Mouse (Mus musculus): ENCODE data around the gene Smox. TPM values are rescaled to one million over a fixed set of nuclear protein-coding genes. Genes with fewer than 3 reads are reported as not detected.

Gene Smox
- polyA plus RNA-seq, 1 experiment = 58.3 TPM

DNA sequence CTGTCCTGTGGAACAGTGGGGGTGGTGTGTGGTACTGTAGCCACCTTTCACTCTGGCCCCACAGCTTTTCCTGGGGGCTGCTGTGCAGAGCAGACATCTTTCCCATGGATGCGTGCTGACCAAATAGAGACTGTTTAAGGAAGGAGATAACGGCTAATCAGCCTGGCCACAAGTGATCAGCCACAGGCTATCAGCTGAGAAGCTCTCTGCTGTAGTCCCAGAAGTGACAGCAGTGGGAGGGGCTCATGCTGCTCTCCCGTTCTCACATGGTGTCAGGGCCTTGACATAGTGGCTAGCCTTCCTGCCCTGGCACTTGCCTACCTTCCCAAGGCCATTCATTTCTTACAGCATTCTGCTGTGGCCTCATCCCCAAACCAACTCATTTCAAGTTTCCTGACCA is 27.5 kb downstream of the Smox start:
- no peak for TF ChIP-seq POLR2A (IDR thresholded peaks at IDR 0.05; ENCODE audit: borderline replicate concordance, extremely low read depth, insufficient read depth, insufficient read length, poor library complexity, severe bottlenecking)
- TF ChIP-seq CTCF (IDR thresholded peaks at IDR 0.05; ENCODE audit: borderline replicate concordance, extremely low read depth, insufficient read depth, insufficient read length) = no peak
- DNase-seq (ENCODE audit: low read depth) = no peak

GRCm38 (mm10) chr2:131520743-131521142 is 29.4 kb downstream of the Smox start:
- no peak for DNase-seq (ENCODE audit: low read depth)
- TF ChIP-seq POLR2A (IDR thresholded peaks at IDR 0.05; ENCODE audit: borderline replicate concordance, extremely low read depth, insufficient read depth, insufficient read length, poor library complexity, severe bottlenecking) (no peak), CTCF (IDR thresholded peaks at IDR 0.05; ENCODE audit: borderline replicate concordance, extremely low read depth, insufficient read depth, insufficient read length) (no peak)

GRCm38 (mm10) chr2:131527061-131527460 is 35.8 kb downstream of the Smox start:
- peak; percentile 53; the same call in 1 of the 2 replicates for TF ChIP-seq CTCF (IDR thresholded peaks at IDR 0.05; ENCODE audit: borderline replicate concordance, extremely low read depth, insufficient read depth, insufficient read length)
- TF ChIP-seq POLR2A (IDR thresholded peaks at IDR 0.05; ENCODE audit: borderline replicate concordance, extremely low read depth, insufficient read depth, insufficient read length, poor library complexity, severe bottlenecking) = no peak
- DNase-seq (ENCODE audit: low read depth) = peak; percentile 44

DNA sequence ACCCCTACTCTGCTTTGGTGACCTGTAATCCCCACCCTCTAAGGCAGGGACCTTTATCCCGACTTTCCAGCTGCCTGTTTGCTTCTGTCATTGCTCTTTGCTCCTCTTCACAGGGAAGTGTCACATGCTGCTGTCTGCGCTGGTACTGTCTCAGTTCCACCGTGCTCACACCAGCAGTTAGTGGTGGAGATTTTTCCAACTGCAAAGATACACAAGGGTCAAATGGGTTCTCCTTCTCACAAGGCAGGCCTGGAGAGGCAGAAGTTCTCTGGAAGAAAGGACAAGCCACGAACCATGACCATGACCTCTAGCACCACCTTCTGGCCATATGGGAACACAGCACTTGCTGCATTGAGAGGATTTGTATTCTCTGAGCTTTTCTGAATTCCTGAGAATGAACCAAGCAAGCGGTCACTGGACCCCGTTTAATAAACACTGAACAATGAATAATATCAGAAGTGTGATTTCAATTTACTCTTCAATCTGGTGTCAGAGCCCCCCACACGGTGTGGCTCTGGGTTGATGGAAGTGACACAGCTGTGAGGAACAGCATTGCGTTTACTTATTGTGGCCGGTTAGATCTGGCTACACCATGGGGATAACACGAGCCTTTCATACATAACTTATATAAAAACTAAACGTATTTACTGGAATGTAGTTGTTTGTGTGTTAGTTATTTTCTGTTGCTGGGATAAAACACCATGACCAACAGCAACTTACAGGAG is 38.8 kb downstream of the Smox start:
- TF ChIP-seq CTCF (IDR thresholded peaks at IDR 0.05; ENCODE audit: borderline replicate concordance, extremely low read depth, insufficient read depth, insufficient read length) = peak; percentile 84
- TF ChIP-seq POLR2A (IDR thresholded peaks at IDR 0.05; ENCODE audit: borderline replicate concordance, extremely low read depth, insufficient read depth, insufficient read length, poor library complexity, severe bottlenecking) = no peak
- peak; percentile 80 for DNase-seq (ENCODE audit: low read depth)

DNA sequence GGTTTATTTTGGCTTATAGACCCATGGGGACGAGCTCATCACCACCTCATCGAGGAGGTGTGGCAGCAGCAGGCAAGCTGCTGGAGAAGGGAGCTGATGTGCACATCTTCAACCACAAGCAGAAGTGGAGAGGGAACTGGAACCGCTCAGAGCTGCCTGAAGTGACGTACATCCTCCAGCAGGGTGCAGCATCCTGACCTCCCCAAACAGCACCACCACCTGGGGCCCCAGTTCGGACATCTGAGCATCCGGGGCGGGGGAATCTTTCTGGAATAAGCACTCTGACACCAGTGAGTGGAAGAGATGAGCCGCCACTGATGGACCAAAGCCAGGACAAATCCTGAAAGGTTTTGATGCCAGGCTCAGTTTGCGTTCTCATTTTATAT is 39.3 kb downstream of the Smox start:
- TF ChIP-seq CTCF (IDR thresholded peaks at IDR 0.05; ENCODE audit: borderline replicate concordance, extremely low read depth, insufficient read depth, insufficient read length) (peak; percentile 66), POLR2A (IDR thresholded peaks at IDR 0.05; ENCODE audit: borderline replicate concordance, extremely low read depth, insufficient read depth, insufficient read length, poor library complexity, severe bottlenecking) (no peak)
- DNase-seq (ENCODE audit: low read depth) = peak; percentile 57

DNA sequence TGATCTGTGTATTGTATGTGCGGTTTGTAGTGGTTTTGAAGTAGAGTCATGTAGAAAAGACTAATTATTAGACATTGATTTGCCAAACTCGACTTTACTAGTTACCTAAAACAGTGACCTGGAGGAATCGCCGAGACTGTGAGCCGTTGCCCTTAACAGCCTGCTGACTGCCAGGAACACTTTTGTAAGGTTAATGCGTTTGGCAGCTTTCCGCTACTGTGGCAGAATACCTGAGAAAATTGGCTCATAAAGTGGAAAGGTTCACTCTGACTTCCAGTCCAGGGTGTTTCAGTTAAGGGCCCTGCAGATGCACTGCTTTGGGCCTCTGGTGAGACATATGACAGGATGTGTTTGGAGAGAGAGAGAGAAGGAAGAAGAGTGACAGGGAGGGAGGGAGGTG is 40.0 kb downstream of the Smox start:
- TF ChIP-seq POLR2A (IDR thresholded peaks at IDR 0.05; ENCODE audit: borderline replicate concordance, extremely low read depth, insufficient read depth, insufficient read length, poor library complexity, severe bottlenecking) (no peak), CTCF (IDR thresholded peaks at IDR 0.05; ENCODE audit: borderline replicate concordance, extremely low read depth, insufficient read depth, insufficient read length) (no peak)

DNA sequence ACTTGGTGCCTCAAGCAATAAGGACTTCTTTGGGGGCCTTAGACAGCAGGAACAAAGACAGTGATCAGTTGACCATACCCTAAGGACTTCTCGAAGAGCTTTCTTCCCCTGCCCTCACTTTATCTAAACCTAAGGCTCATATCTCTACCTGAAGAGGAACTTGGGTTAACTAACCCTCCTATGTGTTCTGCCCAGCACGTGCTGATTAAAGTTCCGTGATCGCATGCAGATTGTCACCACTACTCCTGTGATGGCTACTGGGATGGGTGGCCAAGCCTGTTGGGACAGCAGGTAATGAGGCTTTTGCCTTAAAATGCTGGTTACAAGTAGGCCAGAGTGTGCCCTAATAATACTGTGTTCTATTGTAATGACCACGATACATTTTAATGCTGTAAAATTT is 43.9 kb downstream of the Smox start:
- DNase-seq (ENCODE audit: low read depth) = no peak
- no peak for TF ChIP-seq POLR2A (IDR thresholded peaks at IDR 0.05; ENCODE audit: borderline replicate concordance, extremely low read depth, insufficient read depth, insufficient read length, poor library complexity, severe bottlenecking)
- TF ChIP-seq CTCF (IDR thresholded peaks at IDR 0.05; ENCODE audit: borderline replicate concordance, extremely low read depth, insufficient read depth, insufficient read length) = no peak

More for the DNA sequence above, 40.0 kb downstream of the Smox start:
- no peak for DNase-seq (ENCODE audit: low read depth)

GRCm38 (mm10) chr2:131538341-131538740 is 47.0 kb downstream of the Smox start:
- DNase-seq (ENCODE audit: low read depth) = peak; percentile 53
- TF ChIP-seq POLR2A (IDR thresholded peaks at IDR 0.05; ENCODE audit: borderline replicate concordance, extremely low read depth, insufficient read depth, insufficient read length, poor library complexity, severe bottlenecking) = no peak
- TF ChIP-seq CTCF (IDR thresholded peaks at IDR 0.05; ENCODE audit: borderline replicate concordance, extremely low read depth, insufficient read depth, insufficient read length) = no peak

GRCm38 (mm10) chr2:131539780-131540179 is 48.5 kb downstream of the Smox start:
- DNase-seq (ENCODE audit: low read depth) = no peak
- no peak for TF ChIP-seq POLR2A (IDR thresholded peaks at IDR 0.05; ENCODE audit: borderline replicate concordance, extremely low read depth, insufficient read depth, insufficient read length, poor library complexity, severe bottlenecking)
- TF ChIP-seq CTCF (IDR thresholded peaks at IDR 0.05; ENCODE audit: borderline replicate concordance, extremely low read depth, insufficient read depth, insufficient read length) = no peak

DNA sequence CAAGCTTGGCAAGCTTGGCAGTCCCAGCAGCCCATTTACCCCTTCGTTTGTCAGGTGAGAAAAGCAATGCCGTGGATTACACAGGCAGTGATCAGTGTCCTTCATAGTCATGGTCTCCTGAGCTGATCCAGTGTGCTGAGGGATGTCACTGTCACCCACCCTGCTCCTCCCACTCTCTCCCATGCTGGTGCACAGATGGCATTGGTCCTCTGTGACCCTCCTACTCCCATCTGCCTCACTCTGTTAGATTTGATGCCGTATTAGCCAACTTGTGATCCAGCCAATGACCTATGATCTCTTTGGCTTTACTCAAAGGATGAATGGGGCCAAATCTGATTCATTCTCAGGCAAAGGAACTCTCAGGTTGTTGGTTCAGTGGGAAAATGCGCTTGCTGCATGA is 50.4 kb downstream of the Smox start:
- TF ChIP-seq POLR2A (IDR thresholded peaks at IDR 0.05; ENCODE audit: borderline replicate concordance, extremely low read depth, insufficient read depth, insufficient read length, poor library complexity, severe bottlenecking) (no peak), CTCF (IDR thresholded peaks at IDR 0.05; ENCODE audit: borderline replicate concordance, extremely low read depth, insufficient read depth, insufficient read length) (no peak)
- peak; percentile 33 for DNase-seq (ENCODE audit: low read depth)

DNA sequence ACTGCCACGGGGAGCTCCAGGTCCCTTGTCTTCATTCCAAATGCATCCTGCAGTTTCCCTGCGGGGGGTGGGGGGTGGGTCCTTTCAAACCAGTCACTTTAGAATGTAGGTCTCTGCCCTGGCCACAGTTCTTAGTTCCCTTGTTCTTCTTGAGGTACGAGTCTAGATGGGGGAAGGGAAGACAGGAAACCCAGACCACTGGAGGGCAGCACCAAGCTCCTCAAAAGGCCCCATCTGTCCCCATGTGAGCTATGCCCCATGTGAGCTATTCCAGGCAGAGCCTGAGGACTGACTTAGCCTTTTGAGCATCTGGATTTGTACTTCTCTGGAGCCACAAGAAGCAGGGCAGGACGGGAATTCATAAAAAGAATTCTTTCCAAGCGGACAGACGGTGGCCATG is 51.2 kb downstream of the Smox start:
- TF ChIP-seq POLR2A (IDR thresholded peaks at IDR 0.05; ENCODE audit: borderline replicate concordance, extremely low read depth, insufficient read depth, insufficient read length, poor library complexity, severe bottlenecking) (no peak), CTCF (IDR thresholded peaks at IDR 0.05; ENCODE audit: borderline replicate concordance, extremely low read depth, insufficient read depth, insufficient read length) (peak; percentile 19; the same call in 1 of the 2 replicates)
- no peak for DNase-seq (ENCODE audit: low read depth)

Data from brain, embryonic 14.5 days (tissue).